Mouse (Mus musculus) adrenal gland, postnatal 10 days (tissue): ENCODE results near the gene Znhit2. TPM values are rescaled to one million over a fixed set of nuclear protein-coding genes. Genes with fewer than 3 reads are reported as not detected.

Source experiments
- DNase-seq: peaks from one replicate; pipeline ENCODE4 v3.0.0; 2021; ENCODE audit warnings: mixed read lengths
- microRNA-seq: library from miRNA; unstranded; fragments of <30 nt; microRNA quantifications from one replicate; pipeline ENCODE4 v1.2.0, GENCODE M21; 2021
- total RNA-seq, 2 experiments: library from RNA; stranded (reverse); gene quantifications; 2 replicates each; pipeline ENCODE4 v1.2.3; 2021

Znhit2 gene
- total RNA-seq, 2 experiments from 2014 or later: 21.6 to 26.1 TPM

GRCm38 (mm10) chr19:6071261-6071660 is 10.3 kb downstream of the Znhit2 start:
- no peak for DNase-seq

GRCm38 (mm10) chr19:6073889-6074288 is 12.9 kb downstream of the Znhit2 start:
- DNase-seq: no peak

GRCm38 (mm10) chr19:6076564-6077393 is 15.8 kb downstream of the Znhit2 start, which contains the start of gene Vps51:
Gene Vps51 (minus strand): TSS chr19:6077231.
- DNase-seq: peak; percentile 90

- DNase-seq: no peak
Observed at GRCm38 (mm10) chr19:6079983-6080480, 19.0 kb downstream of the Znhit2 start, which contains the start of gene Tmem262. Gene Tmem262 (plus strand): TSS chr19:6080033.

GRCm38 (mm10) chr19:6082156-6082555 is 21.2 kb downstream of the Znhit2 start, which contains the start of gene Gm28374:
Gene Gm28374 (minus strand): TSS chr19:6082256.
- DNase-seq: no peak

GRCm38 (mm10) chr19:6084478-6085248 is 23.7 kb downstream of the Znhit2 start, which contains the start of the genes Zfpl1 and Cdca5:
Gene Zfpl1 (minus strand): TSS chr19:6084956.
Gene Cdca5 (plus strand): TSS chr19:6084983.
- peak; percentile 97 for DNase-seq

GRCm38 (mm10) chr19:6085417-6085879 is 24.5 kb downstream of the Znhit2 start:
- peak; percentile 77 for DNase-seq

- no peak for DNase-seq
Observed at GRCm38 (mm10) chr19:6088841-6089240, 27.8 kb downstream of the Znhit2 start.

- DNase-seq: no peak
Observed at GRCm38 (mm10) chr19:6094119-6094518, 33.1 kb downstream of the Znhit2 start, which contains the start of gene AC131692.1. Gene AC131692.1 (plus strand): TSS chr19:6094419.

- DNase-seq: no peak
Observed at GRCm38 (mm10) chr19:6097847-6098246, 36.9 kb downstream of the Znhit2 start.

- no peak for DNase-seq
Observed at GRCm38 (mm10) chr19:6101186-6101585, 40.2 kb downstream of the Znhit2 start.

GRCm38 (mm10) chr19:6102169-6102853 is 41.3 kb downstream of the Znhit2 start:
- DNase-seq: no peak

- DNase-seq: no peak
Observed at GRCm38 (mm10) chr19:6104476-6104875, 43.5 kb downstream of the Znhit2 start.

- DNase-seq: no peak
Observed at GRCm38 (mm10) chr19:6105586-6105985, 44.6 kb downstream of the Znhit2 start, which contains the start of gene Naaladl1. Gene Naaladl1 (plus strand): TSS chr19:6105782.

Small RNA genes within 50 kb of the gene (microRNA-seq; reads per million reads assigned to microRNA genes)
- gene Mir6988: not detected

Other genes with a start within 250 kb of the Znhit2 start
- 10 to 100 TPM; 29.0 to 34.8 TPM for gene Frmd8, start 185.9 kb upstream of the Znhit2 start, total RNA-seq
- gene Slc25a45, start 183.4 kb upstream of the Znhit2 start, total RNA-seq: 10 to 100 TPM; 13.4 to 14.2 TPM
- gene Tigd3, start 167.0 kb upstream of the Znhit2 start, total RNA-seq: 1 to 10 TPM; 1.6 to 1.9 TPM
- gene Dpf2, start 148.2 kb upstream of the Znhit2 start, total RNA-seq: 100 to 1,000 TPM; 105 to 119 TPM
- gene Cdc42ep2, start 136.4 kb upstream of the Znhit2 start, total RNA-seq: 10 to 100 TPM; 10.8 to 11.2 TPM
- gene Pola2, start 97.0 kb upstream of the Znhit2 start, total RNA-seq: 10 to 100 TPM; 21.3 to 28.0 TPM
- gene Slc22a20, start 75.0 kb upstream of the Znhit2 start, total RNA-seq: not detected
- 10 to 100 TPM; 31.3 to 40.0 TPM for gene Capn1, start 45.3 kb upstream of the Znhit2 start, total RNA-seq
- 10 to 100 TPM; 40.5 to 43.7 TPM for gene Syvn1, start 14.6 kb upstream of the Znhit2 start, total RNA-seq
- 10 to 100 TPM; 58.2 to 59.4 TPM for gene Mrpl49, start 3.4 kb upstream of the Znhit2 start, total RNA-seq
- 1,000 to 10,000 TPM; 1,154 to 1,182 TPM for gene Fau, start 3.3 kb upstream of the Znhit2 start, total RNA-seq
- 10 to 100 TPM; 14.3 to 15.9 TPM for gene Tm7sf2, start 7.2 kb downstream of the Znhit2 start, total RNA-seq
- gene Vps51, start 16.0 kb downstream of the Znhit2 start, total RNA-seq: 10 to 100 TPM; 45.1 to 61.3 TPM
- not detected for gene Tmem262, start 18.8 kb downstream of the Znhit2 start, total RNA-seq
- not detected for gene Gm28374, start 21.1 kb downstream of the Znhit2 start, total RNA-seq
- 10 to 100 TPM; 33.5 to 33.6 TPM for gene Zfpl1, start 23.8 kb downstream of the Znhit2 start, total RNA-seq
- 1 to 10 TPM; 7.0 to 7.1 TPM for gene Cdca5, start 23.8 kb downstream of the Znhit2 start, total RNA-seq
- under 1 TPM in 1 of 2 experiments, not detected in 1; 0.82 TPM for gene AC131692.1, start 33.2 kb downstream of the Znhit2 start, total RNA-seq
- under 1 TPM; 0.24 to 0.30 TPM for gene Naaladl1, start 44.6 kb downstream of the Znhit2 start, total RNA-seq
- 10 to 100 TPM; 15.9 to 17.2 TPM for gene Sac3d1, start 57.5 kb downstream of the Znhit2 start, total RNA-seq
- gene Snx15, start 67.1 kb downstream of the Znhit2 start, total RNA-seq: 10 to 100 TPM; 19.6 to 21.8 TPM
- gene Batf2, start 79.8 kb downstream of the Znhit2 start, total RNA-seq: 1 to 10 TPM in 1 of 2 experiments, under 1 TPM in 1; 0.57 to 1.6 TPM
- 10 to 100 TPM; 63.1 to 63.7 TPM for gene Arl2, start 80.4 kb downstream of the Znhit2 start, total RNA-seq
- under 1 TPM; 0.72 to 0.79 TPM for gene Majin, start 123.2 kb downstream of the Znhit2 start, total RNA-seq
- 10 to 100 TPM; 16.9 to 18.2 TPM for gene Gpha2, start 165.2 kb downstream of the Znhit2 start, total RNA-seq
- 10 to 100 TPM; 52.9 to 56.9 TPM for gene Ppp2r5b, start 174.7 kb downstream of the Znhit2 start, total RNA-seq
- gene Atg2a, start 180.5 kb downstream of the Znhit2 start, total RNA-seq: 10 to 100 TPM; 25.0 to 30.2 TPM
- 100 to 1,000 TPM; 104 to 106 TPM for gene Ehd1, start 215.5 kb downstream of the Znhit2 start, total RNA-seq
- gene Cdc42bpg, start 245.3 kb downstream of the Znhit2 start, total RNA-seq: 10 to 100 TPM; 10.3 to 11.6 TPM